Mouse (Mus musculus) right cerebral cortex, postnatal 4 days (tissue): ENCODE measurements around the gene Gdpd1.
"Not testable (repeated sequence)": the region's sequence is repeated elsewhere in the genome, so short reads cannot be mapped to it uniquely, and the experiment has no call there.

Source experiments
- DNase-seq: peaks from one replicate; pipeline ENCODE4 v3.0.0-alpha.2; 2022

The Gdpd1 gene

DNA sequence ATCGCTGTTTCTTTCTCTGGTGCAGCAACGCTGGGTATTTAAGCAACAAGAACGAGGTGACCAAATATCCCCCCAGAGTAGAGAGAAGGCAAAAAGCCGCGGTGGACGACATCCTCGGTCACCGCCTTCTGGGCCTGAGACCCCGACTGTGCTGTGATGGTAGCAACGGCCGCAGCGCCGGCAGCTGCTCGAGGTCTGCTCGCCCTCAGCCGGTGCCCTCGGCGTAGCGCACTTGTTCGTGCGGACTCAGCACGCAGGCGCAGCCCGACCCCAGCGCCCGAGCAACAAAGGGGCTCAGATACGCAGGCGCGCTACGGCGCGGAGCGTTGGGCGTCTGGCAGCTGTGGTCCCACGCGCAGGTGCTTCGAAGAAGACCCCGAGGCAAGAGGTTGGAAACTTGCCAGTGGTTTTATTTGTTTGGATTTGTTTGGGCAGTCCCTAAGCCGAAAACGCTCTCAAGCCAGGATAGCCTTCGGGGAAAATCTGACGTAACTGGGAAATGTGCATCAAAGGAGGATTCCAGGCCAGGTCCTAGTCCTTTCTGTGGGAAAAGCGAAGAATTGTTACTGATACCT is at the start of gene Gdpd1:
Gdpd1 (minus strand) TSS at position 197 of the 575 bp plus-strand sequence.
- DNase-seq: peak; percentile 89

DNA sequence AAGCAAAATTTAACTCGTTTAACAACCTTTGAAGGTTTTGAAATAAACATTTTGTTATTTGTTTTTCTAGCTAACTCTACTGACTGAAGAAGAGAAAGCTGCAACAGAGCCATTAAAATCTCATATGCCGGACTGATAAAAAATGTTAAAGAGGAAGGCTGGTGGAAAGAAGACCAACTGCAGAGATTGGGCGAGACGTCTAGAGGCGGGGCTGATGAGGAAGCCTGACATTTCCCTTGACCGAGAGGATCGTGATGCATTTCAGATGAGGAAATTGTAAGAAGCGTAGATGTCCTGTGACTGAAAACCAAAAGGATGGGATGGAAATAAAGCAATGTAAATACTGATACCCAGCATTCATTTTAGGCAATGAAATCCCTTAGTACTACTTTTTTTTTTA is 48.0 kb upstream of the Gdpd1 start:
- DNase-seq: no peak

DNA sequence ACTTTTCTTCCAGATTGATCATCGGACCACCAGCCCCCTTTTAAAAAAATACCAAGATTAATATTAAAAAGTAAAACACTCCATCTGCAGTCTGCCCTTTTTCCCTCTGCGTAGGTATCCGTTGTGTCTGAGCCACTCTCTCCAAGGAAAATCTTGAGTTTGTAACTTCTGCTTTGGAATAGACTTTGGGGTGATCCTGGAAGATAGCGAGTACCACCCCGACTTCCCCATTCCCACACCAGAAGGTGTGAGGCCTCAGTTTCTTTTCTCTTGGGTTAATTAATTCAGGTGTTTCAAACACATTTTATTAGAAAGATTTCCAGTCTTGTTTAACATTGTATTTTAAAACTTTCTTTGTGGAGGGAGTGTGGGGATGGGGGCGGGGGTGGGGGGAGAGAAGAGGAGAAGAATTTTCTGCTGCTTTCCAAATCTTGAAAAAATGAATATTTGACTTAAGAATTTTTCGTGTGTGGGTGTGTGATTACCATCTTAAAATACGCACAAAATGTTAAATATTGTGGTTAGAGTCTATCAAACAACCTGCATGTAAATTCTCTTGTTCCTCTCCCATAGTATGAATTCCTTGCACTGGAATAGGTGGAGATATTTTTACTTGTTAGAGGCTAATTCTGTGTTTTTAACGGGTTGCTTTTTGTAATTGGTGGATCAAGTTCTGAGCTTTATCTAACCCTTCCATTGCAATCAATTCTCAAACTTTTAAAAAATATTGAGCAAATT is 36.5 kb upstream of the Gdpd1 start:
- DNase-seq: no peak

DNA sequence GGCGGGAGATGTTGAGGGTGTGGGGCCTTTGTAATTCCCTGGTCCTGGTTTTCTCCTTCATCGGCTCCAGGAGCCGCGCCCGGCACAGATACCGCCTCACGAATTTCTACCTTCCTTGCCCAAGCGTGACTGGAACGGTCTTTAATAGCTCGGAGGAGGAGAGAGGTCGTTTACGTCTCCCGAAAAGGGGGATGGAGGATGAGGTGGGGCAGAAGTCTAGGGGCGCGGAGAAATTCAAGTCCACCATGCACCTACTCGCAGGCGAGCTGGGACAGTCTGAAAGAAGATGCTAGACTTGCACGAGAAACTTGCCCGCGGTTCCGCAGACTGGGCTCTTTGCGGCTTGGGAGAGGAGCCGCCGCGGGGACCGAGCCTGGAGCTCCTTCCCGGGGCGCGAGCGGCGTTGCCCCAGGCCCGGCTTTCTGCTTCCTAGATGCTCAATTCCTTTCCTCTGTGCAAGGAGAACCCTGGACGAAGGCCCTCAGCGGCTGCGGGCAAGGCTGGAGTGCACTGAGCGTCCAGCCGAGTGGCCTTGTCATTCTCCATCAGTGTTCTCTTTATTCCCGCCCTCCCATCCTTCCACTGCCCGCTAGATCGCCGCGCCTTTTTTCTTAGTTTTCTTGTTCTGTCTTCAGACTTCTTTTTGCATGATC is 35.8 kb upstream of the Gdpd1 start:
- no peak for DNase-seq

DNA sequence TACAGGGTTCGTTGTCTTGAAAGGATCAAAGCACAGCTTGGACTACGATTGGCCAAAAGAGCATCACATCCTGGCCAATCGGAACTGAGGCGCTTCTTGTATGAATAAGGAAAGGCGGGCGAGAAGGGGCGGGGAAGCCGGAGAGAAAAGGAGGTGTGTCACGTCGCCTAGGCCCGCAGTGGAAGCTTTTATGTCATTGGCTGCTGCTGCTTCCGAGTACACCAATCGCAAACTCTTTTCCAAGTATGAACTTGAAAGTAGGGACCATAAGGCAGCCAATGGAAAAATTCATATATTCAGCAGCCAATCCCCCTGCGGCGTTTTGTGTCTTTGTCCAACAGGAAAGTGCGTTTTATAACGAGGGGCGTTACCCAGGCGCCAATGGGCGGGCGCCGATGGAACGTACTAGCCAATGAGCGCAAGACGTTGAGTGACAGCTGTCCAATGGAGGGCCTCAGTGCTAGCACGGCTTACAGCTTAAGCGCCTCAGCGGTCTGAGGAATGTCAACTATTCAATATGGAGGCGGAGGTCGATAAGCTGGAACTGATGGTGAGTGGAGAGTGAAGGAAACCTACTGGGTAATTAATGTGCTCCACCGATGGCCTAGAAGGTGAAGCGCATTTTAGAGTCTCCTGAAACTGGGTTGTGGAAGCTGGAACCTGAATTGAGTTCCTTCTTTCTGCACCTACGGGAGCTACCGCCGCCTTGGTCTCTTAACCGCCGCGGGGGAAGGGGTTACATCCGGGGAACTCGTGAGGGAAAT is 35.1 kb upstream of the Gdpd1 start, which contains the start of gene Ska2:
Ska2 (plus strand) TSS at position 480 of the 764 bp plus-strand sequence.
- peak; percentile 93 for DNase-seq

DNA sequence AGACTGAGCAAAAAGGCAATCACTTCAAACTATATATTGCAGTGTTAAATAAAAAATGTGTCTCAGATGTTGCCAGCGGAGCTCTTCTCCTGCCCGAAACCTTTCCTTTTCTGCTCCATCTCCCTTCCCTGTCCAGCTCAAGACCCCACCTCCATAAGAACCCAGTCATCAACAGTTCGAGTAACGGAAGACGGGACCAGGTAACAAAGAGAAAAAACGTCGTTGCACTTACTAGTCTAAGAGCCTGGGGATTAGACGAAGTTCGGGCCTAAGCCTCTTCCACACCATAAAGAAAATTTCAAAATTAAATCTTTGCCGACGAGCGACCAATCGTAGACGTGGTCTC is 34.5 kb upstream of the Gdpd1 start, which contains the start of gene Prr11:
Prr11 (minus strand) TSS at position 300 of the 346 bp plus-strand sequence.
- DNase-seq: no peak

DNA sequence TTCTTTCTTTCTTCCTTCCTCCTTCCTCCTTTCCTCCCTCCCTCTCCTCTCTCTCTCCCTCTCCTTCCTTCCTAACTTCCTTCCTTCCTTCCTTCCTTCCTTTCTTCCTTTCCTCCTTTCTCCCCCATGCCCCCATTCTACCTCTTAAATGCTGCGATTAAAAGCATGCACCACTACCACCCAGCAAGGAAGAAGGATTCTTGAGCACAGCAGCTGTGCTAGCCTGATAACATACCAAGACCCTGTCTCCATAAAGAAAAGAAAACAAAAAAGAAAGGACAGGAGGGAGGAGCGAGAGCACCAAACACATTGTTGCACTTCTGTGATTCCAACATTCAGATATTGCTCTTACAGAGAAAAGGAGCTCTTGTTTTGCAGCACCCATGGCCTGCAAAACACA is 13.3 kb upstream of the Gdpd1 start:
- DNase-seq: no peak

DNA sequence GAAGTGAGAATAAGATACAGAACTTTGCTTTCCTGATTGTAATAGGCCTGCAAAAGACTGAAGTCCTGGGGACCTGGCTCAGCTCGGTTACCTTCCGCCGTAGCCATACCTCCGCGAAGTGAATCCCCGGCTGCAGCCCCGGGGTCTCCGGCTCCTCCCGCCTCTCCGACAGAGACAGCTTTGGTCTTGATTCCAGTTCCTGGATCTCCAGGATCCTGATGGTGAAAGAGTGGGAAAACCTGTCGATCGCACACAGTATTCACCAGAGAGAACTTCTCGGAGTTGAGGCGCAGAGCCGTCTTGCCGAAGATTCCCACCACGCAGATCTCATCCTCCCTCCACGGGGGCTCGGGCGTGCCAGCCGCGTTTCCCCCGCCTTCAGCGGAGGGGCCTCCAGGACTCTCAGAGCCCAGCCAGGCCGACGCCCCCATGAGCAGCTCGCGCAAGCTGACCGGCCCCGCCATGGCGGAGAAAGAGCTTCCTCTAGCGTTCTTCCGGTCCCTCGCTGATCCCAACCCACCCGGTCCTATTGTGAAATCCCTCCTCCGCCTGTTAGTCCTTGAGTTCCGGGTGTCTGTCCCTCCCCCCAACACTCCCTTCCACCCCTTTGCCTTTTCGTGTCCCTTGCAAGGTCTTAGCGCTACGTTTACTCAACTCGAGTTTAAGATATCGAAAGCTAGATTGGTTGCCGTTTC is 12.6 kb upstream of the Gdpd1 start, which contains the start of gene Smg8:
Smg8 (minus strand) TSS at position 485 of the 695 bp plus-strand sequence.
- peak; percentile 72 for DNase-seq

DNA sequence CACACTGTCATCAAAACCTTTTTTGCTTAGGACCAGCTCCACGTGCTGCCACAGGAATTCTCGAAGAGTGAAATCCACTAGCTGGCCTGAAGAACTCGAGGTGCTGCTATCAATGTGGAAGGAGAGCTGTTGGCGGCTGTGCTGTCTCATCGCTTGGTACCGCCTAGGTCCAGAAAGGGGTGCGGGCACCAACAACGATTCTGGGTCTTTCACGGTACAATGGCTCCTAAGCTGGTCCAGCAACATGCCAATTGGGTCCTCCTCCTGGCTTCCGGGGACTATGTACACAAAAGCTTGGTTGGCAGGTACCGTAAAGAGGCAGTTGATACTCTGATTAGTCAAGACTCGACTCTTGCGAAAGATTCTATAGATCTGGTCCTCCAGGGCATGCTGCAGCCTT is 11.6 kb upstream of the Gdpd1 start:
- DNase-seq: no peak

DNA sequence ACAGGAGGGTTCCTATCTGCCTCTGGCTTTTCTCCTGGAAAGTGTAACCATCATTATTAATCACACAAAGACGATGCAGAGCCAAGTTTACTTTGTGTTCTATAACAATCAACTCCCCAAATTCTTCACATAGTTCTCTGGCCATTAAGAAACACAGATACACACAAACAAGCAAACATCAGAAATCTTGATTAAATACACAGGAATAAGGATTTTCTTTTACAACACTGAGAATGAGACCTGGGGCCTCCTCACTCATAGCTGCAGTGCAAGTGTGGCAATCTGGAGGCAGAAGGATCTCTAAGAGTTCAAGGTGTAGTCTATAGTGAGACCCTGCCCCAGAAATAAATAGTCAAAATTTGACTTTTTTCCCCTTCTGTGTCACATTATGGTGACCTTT is 9.8 kb upstream of the Gdpd1 start:
- DNase-seq: no peak

DNA sequence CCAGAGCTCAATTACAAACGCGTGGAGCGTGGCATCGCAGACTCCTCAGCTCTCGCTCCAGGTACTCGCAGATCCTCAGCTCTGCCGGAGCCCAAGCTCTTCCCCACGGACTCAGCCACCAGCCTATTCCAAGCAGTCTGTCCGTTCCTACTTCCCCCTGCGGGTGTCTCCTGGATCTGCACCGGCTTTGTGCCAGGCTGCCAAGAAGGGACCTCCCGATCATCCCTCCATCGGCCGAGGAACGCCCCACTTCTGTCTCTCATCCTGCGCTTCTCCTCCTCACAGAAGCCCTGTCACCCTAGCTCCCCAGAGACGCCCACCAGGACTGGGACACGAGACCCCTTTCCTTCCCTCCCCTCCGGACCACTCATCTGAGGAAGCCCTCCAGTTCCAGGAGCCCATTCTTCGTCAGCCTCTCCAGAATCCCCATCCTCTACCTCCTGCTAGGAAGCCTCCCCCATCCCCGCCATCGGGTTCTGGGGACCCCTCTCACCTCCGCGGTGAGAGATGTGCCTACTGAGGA is 458 bp downstream of the Gdpd1 start:
- DNase-seq: peak; percentile 77

DNA sequence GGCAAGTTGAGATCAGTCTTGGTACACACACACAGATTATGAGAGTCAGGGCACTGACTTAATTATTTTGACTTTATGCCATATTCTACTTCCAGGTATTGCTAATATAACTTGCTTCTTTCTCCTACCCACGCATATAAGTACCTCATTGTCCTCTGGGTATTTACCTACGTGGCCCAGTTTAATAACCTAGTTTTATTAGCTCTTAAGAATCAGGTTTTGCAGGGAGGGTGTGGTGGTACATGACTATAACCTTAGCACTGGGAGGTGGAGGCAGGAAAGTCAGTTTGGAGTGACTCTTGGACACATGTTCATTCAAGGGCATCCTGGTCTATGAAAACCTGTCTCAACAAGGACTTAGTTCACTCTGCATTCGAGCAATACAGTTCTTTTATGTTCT is 11.8 kb downstream of the Gdpd1 start:
- no peak for DNase-seq

DNA sequence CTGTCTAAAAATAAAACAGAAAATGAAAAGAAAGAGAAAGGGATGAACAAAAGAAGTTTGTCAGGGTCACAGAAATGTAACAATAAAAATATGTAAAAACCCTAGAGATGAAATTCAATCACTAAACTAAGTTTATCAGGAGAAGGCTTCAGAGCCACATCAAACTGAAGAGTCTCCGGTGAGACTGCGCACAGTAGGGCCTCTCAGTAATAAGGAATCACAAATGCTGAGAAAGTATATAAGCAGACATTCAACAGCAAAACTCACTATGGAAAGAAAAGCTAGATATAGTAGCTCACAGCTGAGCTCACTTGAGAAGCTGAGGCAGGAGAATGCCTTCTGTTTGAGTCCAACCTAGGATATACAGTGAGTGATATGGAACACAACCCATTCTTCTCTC is 13.5 kb downstream of the Gdpd1 start:
- no peak for DNase-seq

DNA sequence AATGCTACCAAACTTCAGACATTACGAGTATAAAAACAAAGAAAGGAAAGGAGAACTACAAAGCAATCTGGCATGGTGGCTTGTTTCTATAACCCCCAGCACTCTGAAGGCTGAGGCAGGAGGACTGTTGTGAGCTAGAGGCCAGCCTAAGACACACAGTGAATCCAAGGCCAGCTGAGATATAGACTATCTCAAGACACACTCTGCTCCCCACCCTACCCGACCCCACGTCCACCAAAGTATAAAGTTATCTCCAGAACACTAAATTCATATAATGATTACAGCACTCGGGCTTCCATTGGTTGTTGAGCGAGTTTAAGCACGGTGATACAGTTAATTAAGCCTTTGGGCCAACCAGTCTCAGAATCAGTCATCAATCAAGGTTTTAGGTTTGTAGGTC is 17.6 kb downstream of the Gdpd1 start:
- DNase-seq: no peak

DNA sequence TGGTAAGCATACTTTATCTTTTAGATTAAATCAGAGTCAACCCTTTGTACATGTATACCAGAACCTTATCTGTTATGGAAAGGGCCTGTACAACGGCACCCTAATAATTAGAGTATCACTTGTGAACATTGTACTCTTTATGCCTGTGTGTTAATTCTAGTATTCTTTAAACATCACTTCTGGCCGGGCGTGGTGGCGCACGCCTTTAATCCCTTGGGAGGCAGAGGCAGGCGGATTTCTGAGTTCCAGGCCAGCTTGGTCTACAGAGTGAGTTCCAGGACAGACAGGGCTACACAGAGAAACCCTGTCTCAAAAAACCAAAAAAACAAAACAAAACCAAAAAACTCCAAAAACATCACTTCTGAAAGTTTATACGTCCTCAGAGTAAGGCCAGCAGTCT is 25.0 kb downstream of the Gdpd1 start:
- DNase-seq: not testable (repeated sequence)

DNA sequence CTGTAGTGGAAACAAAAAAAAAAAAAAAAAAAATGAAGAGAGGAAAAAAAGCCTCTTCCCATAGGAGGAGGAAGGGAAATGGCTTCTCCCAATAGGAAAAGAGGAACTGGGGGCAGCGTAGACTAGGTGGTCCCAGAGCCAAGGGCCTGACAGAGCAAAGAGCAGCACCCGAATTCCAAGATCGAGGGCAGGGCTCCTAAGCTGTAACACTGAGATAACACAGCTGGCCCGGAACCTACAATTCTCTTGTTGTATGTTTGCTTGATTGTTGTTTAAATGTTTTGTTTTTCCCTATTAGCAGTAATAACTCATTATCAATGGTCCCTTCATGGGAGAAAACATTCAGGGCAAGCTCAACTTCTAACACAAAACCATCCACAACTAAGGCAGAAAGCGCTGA is 26.9 kb downstream of the Gdpd1 start:
- no peak for DNase-seq

DNA sequence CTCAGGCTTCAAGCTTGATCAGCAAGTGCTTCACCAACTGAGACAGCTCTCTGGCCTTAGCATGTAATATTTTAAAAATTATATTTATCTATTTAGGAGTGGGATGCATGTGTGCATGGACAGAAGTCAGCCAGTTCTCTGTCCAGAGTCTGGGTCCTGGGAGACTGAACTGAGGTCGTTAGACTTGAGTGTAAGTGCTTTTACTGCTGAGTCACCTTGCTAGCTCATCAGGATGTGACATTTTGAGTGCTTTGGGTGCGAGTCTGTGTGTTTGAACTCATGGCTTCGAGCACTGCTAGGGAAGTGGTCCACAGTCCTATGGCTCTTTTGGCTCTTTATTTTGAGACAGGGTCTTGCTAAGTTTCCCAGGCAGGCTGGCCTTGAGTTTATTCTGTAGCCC is 30.8 kb downstream of the Gdpd1 start:
- DNase-seq: no peak

DNA sequence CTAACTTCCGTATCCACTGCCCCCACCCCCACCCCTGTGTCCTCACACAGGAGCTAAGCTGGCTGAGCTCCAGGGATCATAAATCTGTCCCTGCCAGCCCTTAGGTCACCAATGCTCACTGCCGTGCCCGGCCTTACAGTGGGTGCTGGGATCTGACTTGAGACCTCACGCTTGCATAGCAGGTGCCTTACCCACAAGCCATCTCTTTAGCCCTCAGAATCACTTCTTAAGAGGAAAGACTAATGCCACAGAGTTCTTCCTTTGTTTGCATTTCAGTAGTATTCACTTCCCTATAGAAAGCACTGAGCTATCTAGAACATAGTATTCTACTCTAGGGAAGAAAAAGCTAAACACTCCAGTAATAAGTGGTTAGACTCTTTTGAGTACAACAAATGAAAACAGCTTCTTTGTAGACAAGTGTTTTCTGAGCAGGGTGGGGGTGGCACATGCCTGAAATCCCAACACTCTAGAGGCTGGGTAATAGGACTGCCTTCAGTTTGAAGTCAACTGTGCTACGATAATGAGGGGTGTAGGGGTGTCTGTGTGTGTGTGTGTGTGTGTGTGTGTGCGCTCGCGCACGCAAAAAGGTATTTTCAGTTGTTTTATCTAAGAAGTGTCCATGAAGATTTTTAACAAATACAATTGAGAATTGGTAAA is 34.4 kb downstream of the Gdpd1 start:
- DNase-seq: no peak

DNA sequence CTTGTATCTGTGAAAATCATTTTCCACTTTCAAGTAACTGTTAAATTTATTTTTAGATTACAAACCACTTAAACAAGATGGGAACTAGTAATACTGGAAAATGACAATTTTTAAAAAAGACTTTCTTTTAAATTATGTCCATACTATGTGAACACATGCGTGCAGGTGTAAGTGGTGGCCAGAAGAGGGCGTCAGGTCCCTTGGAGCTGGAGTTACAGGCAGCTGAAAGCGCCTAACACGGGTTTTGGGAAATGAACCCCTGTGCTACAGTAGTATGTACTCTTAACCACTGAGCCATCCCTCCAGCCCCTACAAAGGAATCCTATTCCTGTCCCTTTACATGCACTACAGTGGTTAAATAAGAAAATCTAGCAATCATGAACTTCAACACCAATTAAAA is 37.7 kb downstream of the Gdpd1 start:
- DNase-seq: no peak

DNA sequence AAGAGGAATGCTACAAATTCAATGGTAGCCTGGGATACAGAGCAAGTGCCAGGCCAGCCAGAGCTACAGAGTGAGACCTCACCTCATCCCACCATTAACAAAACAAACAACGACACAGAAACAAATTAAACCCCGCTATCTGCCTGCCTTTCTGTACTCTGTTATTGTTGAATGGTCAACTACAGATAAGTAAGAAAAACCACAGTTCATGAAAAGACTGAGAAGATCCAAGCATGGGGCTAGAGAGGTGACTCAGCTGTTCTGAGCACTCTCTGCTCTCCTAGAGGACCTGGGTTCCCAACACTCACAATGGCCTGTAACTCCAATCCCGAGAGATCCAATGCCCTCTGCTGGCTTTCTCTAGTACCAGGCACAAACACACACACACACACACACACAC is 45.6 kb downstream of the Gdpd1 start:
- DNase-seq: no peak

DNA sequence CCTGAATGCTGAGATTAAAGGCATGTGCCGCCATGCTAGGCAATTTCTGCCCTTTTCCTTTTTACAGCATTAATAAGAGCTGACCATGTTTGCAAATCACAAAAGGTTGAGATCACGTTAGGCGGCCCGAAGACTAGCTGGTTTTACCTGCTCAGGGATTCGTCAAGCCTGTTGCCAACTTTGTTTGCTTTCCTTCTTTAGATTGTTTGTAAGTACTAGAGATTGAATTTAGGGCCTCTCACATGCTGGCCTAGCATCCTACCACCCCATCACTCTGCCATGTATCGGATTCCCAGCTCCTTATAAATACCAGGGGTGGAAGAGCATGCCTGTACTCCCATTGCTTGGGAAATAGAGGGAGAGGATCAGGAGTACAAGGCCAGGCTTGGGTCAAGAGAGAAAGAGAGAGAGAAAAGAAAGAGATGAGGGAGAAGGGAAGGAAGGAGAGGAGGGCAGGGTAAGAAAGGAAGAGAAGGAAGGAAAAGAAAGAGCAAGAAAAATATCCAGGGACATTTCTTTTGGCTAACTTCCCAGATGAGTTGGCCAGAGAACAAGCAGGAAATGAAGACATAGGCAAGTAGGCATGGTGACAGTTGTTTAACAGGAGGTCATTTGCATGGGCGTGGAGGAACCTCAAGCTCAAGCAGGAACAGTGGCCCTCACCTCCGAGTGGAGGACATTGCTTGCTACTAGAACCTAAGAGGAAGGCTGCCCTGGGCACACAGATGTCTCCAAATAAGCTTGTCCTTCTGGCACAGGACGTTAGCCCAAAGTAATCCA is 47.6 kb downstream of the Gdpd1 start:
- no peak for DNase-seq
